Mouse (Mus musculus) granulocyte monocyte progenitor cell, adult 5-6 weeks (primary cell): ENCODE measurements around the gene Slpi. TPM values are rescaled to one million over a fixed set of nuclear protein-coding genes. Genes with fewer than 3 reads are reported as not detected.

Source experiments
- ATAC-seq: replicated peaks from 2 replicates; pipeline ENCODE4 v1.8.0; 2016; ENCODE audit warnings: mild to moderate bottlenecking, moderate TSS enrichment, inconsistent platforms; ENCODE audit not compliant: poor library complexity, severe bottlenecking
- total RNA-seq, 2 experiments: library from RNA; stranded (forward) in 1 of 2; stranded (reverse) in 1 of 2; fragments of 200-712, 200-1000 nt in 1 of 2; fragments of >200 nt in 1 of 2; fragmentation: Nextera tagmentation in 1 of 2; gene quantifications; 2 replicates each; pipeline ENCODE4 v1.2.3; 2014 to 2017

Gene Slpi
- total RNA-seq, 2 experiments from 2014 or later = 49.3 to 228 TPM

DNA sequence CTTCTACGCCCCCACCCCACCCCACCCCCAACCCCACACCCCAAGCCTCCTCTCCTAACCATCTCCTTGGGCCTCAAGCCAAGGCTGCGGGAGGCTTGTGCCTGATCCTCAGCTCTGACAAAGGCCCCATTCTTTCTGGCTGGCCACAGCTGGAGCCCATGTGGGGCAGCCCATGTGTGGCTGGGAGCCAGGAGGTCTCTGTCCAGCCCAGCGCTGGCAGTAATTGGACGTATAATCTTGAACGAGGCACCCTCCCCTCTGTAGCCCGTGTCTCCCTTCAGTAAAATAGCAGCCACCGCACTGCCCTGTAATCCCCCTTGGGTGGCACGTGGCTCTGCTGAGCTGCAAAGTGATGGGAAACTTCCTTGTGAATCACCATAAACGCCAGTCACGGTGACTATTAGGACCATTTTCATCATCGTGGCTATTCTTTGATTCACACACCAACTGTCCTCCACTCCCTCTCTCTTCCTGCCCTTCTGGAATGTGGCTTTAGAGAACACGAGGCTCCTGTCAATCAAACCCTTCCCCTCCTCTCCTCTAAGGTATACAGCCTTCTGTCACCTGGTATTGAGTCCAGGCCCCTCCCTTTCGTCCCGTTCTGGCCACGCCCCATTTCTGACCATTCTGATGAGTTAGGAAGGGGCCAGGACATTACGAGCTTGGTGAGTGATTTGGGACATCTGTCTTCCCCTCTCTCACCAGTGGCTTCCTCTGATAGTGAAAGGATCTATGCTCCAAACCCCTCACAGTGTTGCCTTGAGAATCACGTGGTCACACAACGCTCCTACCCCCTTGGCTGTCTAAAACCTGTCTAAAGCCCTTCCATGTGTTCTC, 2.8 kb downstream of the Slpi start:
- peak; percentile 11 for ATAC-seq

DNA sequence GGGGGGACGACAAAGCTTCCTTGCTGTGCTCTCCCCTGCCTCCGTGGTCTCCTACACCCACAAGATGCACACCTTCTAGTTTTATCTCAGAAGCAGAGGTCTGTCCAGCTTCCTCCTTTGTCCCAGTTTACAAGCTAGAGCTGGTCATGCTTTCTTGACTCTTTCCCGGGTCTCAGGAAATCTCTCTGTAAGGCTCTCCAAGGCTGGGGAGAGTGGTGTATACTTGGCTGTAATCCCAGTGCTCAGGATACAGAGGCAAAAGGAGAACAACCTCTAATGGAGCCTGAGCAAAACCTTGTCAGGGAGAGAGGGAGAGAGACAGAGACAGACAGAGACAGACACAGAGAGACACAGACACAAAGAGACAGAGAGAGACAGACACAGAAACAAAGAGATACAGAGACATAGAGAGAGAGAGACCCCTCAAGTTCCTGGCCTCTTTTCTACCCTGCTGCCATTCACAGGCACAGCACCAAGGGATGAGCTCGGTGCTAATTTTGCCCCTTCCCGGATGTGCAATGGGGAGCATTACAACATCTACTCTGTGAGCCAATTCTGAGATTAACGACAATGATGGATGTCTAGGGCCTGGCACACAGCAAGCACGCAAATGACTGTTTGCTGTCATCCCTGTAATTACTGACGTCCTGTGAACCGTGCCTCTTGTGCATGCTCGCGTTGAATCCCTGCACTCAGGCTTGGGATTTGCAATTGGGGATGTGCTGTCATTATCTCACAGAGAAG, 5.1 kb downstream of the Slpi start:
- ATAC-seq = peak; percentile 63

GRCm38 (mm10) chr2:164382971-164383370, 5.9 kb downstream of the Slpi start:
- ATAC-seq = 0 out of 2 replicates have a peak, but pooled peaks have one; percentile 3

DNA sequence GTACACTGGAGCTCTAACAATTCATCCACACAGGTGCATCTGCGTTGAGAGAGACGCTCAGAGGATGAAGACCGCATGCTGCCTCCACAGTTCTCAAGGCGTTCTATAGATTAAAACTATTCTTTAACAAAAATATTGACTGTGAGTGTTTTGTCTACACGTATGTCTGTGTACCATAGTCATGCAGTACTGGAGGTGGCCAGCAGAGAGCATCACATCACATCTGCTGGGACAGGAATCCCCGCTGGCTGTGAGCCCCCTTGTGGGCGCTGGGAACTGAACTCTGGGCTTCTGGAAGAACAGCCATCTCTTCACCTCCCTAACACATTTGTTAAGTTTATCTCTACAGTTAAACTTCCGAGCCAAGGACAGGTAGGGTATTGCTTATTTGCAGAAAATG, 7.2 kb downstream of the Slpi start:
- no peak for ATAC-seq

GRCm38 (mm10) chr2:164377478-164378426, 11.1 kb downstream of the Slpi start:
- ATAC-seq = 0 out of 2 replicates have a peak, but pooled peaks have one; percentile 20

- ATAC-seq = peak; percentile 86
Measured at GRCm38 (mm10) chr2:164373187-164373586, 15.7 kb downstream of the Slpi start.

DNA sequence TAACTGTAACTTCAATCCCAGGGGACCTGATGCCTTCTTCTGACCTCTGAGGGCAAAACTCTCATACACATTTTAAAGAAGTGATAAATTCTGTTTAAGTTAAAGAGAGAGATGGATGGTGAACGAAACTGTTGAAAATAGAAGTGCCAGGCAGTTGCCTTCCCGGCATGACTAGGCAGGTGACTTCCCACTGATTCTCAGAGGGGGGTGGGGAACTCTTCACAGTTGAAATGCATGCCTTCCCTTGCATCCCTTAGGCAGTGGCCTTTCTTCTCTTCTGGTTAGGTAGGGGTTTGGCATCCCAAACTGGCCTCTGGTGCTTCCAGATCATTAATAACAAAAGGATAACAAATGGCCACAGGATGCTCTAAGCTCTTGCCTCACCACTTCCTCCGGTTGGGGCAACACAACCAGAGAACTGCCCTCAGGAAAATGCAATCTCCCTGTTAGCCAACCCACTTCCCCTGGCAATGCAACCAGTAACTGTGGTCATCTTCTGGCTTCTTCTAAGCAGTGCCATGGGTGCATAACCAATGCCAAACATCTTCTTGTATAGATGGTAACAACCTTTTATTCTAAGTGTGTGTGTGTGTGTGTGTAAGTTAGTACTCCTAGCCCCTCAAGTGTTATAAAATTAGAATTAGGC, 16.4 kb downstream of the Slpi start:
- peak; percentile 86 for ATAC-seq

DNA sequence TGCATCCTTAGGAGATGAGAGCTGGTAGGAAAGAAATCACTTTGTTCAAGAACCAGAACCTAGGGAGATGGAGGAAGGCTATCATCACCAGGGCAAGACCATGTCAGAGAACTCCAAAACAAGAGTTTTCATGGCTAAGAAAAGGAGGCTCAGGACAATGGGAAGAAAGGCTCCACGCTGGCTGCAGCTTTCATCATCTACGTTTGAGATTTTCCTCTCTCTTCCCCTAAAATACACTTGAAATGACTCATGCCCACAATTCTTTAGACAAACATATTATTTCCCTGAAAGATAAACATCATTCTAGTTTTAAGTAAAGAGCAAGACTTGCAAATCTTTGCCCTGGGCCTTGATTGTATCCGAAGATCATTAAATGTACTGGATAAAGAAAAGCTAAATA, 17.5 kb downstream of the Slpi start:
- ATAC-seq = no peak

DNA sequence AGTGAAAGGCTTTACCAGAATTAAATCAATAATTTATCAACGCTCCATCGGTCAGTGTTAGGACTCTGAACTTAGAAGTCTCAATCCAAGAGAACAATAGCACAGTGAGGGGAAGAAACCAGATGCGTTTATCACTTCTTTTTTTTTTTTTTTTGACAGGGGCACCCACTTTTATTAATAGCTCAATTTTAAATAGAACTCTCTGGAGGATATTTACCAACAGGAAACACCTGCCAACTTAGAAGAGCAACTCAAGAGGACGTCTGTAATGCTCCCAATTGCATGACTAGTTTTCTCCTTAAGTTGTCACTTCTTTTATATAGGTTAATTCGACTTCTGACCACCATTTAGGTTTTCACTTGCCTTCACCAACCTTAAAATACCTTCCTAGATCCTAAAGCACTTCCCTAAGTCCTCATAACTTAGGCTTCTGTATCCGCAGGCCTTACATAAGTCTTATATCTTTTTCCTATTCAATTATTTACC, 20.2 kb downstream of the Slpi start:
- peak; percentile 43 for ATAC-seq

DNA sequence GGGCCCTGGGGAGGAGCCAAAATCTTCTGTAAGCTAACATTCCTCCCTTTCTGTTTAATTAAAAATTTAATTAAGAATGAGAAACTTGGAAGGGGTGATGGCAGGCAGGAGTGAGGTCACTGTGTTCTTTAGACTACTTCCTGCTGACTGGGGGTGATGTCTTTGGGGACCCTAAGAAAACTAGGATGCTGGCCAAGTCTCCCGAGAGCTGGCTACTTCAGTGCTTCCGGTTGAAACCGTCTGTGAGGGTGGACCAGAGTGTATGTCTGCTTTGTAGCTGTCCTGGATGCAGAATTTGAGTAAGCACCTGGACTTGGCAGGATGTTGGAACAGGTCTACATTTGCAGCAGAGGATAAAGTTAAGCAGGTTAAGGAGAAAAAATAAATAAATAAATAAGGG, 21.9 kb downstream of the Slpi start:
- ATAC-seq = no peak

DNA sequence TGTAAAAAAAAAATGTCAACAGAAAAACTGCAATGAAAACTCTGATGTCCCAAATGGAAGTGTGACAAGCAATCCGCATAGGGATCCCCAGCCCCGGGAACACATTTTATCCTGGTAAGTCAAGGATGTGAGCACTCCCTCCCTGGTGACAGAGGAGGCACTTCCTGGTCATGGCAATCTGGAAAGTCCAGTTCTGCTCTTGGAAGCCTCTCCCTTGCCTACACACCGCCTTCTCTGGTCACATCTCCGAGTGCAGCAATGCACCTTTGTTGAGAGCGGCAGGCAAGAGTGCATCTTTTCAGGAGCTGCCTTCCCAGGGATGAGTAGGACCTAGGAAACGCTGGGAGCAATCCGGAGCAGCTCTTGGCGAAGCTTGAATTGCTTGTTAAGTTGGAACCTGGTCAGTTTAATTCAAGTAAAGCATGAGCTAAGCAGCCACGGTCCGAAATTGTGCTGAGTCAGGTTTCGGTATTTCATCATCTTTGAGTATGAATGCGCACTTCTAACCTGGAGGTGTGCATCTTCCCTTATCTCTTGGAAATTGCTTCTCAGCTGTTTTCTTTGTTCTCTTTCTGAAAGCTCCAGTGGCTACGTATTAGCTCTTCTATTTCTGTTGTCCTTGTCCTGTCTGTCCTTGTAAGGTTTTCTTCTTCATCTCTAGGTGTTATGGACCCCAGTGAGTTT, 27.8 kb downstream of the Slpi start:
- no peak for ATAC-seq

GRCm38 (mm10) chr2:164359668-164360067, 29.2 kb downstream of the Slpi start:
- ATAC-seq = peak; percentile 53

DNA sequence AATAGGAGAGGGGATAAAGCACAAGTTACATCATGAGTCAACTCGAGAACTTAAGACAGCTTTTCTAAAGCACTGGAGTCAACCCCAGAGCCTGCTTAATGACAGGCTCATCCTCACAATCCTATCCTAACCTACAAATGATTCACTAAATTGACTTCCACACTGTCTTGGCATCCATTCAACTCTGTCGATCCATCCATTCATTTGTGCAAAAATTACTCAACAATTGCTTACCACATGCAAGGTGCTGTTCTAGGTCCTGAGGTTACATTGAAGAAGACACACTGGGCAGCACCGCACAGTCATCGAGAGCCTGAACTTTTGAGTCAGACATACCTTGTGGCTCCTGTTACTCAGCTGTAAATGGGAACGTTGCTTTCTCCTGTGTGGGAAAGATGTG, 29.9 kb downstream of the Slpi start:
- peak; percentile 33 for ATAC-seq

DNA sequence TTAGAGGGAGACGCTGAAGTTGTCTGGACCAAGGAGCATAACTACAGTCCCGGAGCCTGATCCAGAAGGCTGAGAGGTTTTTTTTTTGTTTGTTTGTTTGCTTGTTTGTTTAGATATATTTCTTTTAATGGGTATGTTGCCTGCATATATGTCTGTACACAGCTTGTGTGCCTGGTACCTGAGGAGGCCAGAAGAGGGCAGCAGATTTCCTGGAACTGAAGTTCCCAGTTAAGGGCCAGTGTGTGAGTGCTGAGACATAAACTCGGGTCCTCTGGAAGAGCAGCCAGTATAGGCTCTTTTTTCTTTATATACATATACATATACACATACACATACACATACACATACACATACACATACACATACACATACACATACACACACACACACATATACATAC, 30.5 kb downstream of the Slpi start:
- ATAC-seq = no peak

- peak; percentile 75 for ATAC-seq
Measured at GRCm38 (mm10) chr2:164356177-164356967, 32.5 kb downstream of the Slpi start.

- ATAC-seq = no peak
Measured at GRCm38 (mm10) chr2:164353356-164353755, 35.5 kb downstream of the Slpi start.

DNA sequence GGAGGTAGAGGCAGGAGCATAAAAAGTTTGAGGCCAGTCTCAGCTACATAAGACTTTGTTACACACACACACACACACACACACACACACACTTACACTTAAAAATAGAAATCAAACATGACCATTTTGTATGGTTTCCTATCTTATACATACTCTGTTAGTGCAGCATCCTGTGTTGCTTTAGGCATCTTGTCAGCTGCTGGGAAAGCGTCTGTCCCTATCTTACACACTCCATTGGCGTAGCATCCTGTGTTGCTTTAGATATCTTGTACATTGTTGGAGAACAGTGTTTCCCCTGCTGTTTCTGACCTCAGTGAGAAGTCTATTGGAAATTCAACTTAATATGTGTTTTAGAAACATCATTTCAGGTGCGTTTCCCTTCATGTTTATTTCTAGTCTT, 36.2 kb downstream of the Slpi start:
- no peak for ATAC-seq

DNA sequence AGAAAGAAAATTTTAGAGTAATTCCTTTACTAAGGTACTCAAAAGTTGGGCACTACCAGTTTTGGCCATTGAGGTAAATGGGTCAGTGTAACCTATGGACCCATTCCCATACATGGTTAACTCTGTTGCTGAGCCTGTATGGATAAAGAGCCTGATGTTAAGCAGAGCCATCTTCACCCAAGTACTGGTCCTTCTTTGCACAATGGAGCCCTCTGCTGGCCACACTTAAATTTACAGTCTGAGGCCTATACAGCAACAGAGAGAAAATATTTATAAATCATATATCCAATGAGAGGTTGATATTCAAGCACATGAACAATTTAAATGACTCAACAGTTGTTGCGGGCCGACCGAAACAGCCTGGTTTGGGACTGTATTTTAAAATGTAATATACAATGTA, 39.9 kb downstream of the Slpi start:
- ATAC-seq = peak; percentile 74
